Mouse (Mus musculus) embryo, embryonic 10 days (tissue): ENCODE data around the gene ccdc198.

Source experiments
- DNase-seq: peaks from one replicate; pipeline ENCODE4 v3.0.0-alpha.2; 2015; ENCODE audit warnings: low spot score

ccdc198 gene

DNA sequence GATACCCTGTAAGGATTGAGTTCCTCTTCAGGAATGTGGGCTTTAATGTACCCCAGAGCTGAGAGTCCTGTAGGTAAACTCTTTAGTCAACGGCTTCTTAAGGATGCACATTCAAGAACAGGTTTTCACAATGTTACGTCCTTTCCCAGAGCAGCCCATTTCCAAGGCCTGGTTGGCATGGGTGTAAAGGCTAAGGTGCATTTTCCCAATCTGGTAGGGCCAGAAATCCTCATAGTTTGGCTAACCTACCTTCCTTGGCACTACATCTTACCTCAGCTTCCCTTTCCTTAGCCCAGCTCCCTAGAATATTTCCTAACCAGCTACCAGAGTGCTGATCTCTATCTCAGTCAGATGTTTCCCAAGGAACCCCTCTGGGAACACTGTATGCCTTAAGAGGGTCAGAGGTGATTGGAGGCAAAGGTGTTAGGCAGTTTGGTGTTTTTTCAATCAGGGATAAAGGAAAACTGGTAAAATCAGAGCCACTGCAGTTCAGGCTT is 48.2 kb downstream of the ccdc198 start:
- DNase-seq: no peak

DNA sequence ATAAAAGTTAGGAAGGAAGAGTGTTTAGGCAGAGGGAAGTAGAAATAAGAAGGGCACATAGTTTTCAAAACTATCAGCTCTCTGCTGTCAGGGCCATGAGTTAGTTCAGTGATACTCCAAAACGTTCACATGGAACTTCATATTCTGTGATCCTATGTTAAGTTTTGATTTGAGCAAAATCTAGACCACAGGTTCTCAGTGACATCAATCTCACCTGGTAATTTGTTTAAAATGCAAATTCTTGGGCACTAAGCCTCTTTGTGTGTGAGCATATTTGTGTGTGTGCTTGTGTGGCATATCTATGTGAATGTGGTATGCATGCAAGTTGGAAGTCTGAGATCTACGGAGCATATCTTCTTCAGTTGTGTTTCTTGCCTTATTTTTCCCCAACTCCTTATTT is 59.0 kb downstream of the ccdc198 start:
- no peak for DNase-seq

DNA sequence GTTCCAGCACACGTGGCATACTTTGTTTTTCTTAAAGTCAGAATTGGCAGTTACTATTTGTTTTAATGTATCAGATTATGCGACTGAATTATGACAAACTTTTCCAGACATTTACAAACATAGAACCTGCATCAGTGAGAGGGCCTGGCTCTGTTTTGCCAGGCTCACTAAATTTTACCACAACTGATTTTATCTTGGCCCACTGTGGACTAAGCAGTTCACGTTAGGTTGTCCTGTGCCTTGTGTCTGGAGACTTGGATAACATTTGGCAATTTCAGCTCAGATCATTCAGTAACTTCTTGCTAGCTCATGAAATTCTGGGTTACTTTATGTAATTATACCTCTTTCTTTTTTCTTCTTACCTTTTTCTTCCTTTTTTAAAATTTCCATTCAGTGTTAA is 65.5 kb downstream of the ccdc198 start:
- DNase-seq: no peak

DNA sequence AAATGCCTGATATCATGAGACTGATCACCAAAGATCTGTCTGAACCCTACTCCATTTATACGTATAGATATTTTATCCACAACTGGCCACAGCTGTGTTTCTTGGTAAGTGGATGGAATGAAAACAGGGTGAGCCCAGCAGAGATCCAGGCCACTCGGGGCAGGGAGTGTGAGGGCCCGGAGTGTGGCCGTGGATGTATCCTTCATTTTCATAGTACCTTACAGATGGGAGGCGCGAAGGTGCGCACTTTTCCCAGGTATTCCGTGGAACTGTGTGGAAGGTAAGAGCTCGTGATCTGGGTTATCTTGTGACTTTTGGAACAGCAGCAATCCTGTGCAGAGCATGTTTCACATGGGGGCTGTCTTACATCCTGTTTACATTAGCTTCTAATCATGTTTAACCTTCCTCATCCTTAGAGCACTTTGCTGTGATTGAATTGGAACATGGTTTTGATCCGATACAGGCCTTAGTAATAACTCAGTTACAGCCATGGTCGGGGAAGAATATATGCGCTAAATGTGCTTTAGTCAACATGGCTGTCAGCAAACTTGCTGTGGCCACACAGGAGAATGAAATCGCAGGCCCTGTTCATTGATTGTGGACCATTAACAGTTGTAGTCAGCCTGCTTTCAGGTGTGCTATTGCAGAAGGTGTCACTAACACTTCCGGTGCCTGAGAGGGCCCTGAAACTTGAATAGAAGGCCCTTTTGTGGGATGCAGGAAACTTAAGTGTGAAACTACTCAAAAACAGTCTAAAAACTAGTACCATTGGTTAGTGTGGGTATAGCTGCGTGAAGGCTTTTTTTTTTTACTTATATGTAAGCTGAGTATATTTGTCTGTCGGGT is 71.8 kb downstream of the ccdc198 start:
- no peak for DNase-seq

DNA sequence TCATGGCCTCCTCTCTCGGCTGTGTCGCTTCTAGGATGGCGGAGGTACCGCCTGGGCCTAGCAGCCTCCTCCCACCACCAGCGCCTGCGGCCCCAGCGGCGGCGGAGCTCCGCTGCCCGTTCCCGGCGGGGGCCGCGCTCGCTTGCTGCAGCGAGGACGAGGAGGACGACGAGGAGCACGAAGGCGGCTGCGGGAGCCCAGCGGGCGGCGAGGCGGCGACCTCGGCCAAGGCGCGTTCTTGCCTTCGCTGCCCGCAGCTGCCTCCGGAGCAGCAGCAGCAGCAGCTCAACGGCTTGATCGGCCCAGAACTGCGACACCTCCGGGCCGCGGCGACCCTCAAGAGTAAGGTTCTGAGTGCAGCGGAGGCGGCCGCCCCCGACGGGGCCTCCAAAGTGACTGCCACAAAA is 72.7 kb downstream of the ccdc198 start:
- peak; percentile 59 for DNase-seq

GRCm38 (mm10) chr14:49171867-49172581 is 73.2 kb downstream of the ccdc198 start, which contains the start of gene Naa30:
Gene Naa30, plus strand, starts transcription at chr14:49172226.
- DNase-seq: peak; percentile 95

- DNase-seq: peak; percentile 20
These were observed 74.0 kb downstream of the ccdc198 start for GRCm38 (mm10) chr14:49171286-49171685.
